Mouse (Mus musculus): ENCODE measurements around the gene Ccdc77. TPM values are rescaled to one million over a fixed set of nuclear protein-coding genes. Genes with fewer than 3 reads are reported as not detected.
"Not testable (repeated sequence)": the region's sequence is repeated elsewhere in the genome, so short reads cannot be mapped to it uniquely, and the experiment has no call there.

Gene Ccdc77
- polyA plus RNA-seq, 1 experiment from 2014 or later: 29.2 TPM

DNA sequence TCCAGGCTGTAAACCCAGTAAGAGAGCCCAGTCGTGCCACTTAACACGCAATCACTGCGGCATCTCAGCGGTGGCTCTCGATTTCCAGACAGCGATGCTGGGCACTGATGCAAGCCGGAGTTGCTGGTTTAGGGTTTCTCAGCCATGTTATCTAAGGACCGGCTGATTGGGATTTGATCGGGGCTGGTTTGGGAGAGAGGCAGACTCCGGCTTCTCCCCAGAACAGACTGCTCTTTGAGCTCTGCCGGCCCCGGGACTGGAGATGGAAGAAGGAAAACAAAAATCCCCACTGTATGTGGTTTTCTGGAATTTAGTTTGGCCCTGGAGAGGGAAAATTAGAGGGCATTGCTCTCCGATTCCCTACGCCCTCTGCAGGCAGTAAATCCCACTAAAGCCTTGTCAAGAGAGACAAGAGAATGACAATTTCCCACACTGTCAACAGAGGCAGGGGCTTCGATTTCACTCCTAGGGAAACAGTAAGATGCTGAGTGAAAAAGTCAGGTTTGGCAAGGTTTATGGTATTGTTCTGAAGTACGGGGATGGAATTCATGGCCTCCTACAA, 61.3 kb downstream of the Ccdc77 start:
- Histone ChIP-seq H3K4me2 (ENCODE audit: low read depth, severe bottlenecking) (peak overlapping the region; percentile 7; the same call in 1 of the 2 replicates), H3K4me3 (ENCODE audit: low read depth, low read length) (no peak overlapping the region), H3K36me3 (ENCODE audit: control insufficient read depth, insufficient read depth, low read length) (no peaks in the 10 kb centered on the region), H3K9ac (ENCODE audit: low read length) (no peak overlapping the region), H3K9me3 (ENCODE audit: control insufficient read depth, low read length) (no peaks in the 10 kb centered on the region), H3K4me1 (ENCODE audit: control insufficient read depth, insufficient read depth, low read length) (no peaks in the 10 kb centered on the region), H3K27ac (replicated peaks; ENCODE audit: low read depth, low read length) (no peak overlapping the region), H3K27me3 (ENCODE audit: control insufficient read depth, insufficient read depth, low read length) (no peaks in the 10 kb centered on the region)
- DNase-seq (ENCODE audit: low spot score): peak; percentile 37
- 25% methylated on average over 16 of the region's 16 CpGs for WGBS
- ATAC-seq (ENCODE audit: insufficient number of reproducible peaks, low FRiP score, low TSS enrichment, low read depth): no peak

DNA sequence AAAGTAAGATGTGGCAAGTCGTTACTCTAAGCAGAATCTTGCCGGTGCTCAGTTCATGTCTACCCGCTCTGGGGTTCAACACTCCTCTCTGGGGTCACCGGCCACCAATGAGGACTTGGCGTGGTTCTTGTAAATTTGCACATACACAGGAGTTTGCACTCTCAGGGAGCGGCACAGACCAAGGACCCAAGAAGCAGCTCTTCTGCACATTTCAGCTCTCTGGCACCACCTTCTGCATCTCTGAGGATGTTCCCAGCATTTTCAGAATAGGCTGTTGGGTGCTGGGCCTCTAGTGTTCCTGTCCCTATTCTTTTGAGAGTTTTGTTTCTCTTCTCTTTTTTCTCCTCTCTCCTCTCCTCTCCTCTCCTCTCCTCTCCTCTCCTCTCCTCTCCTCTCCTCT, 63.0 kb downstream of the Ccdc77 start:
- 21% methylated on average over 6 of the region's 6 CpGs for WGBS

GRCm38 (mm10) chr6:120296589-120296988, 67.6 kb downstream of the Ccdc77 start:
- 97% methylated on average over 2 of the region's 2 CpGs for WGBS
- not testable (repeated sequence) for DNase-seq (ENCODE audit: low spot score); H3K4me2 ChIP-seq (ENCODE audit: low read depth, severe bottlenecking); ATAC-seq (ENCODE audit: insufficient number of reproducible peaks, low FRiP score, low TSS enrichment, low read depth); H3K9me3 ChIP-seq (ENCODE audit: control insufficient read depth, low read length); H3K9ac ChIP-seq (ENCODE audit: low read length); H3K36me3 ChIP-seq (ENCODE audit: control insufficient read depth, insufficient read depth, low read length); H3K4me1 ChIP-seq (ENCODE audit: control insufficient read depth, insufficient read depth, low read length); H3K4me3 ChIP-seq (ENCODE audit: low read depth, low read length); H3K27ac ChIP-seq (replicated peaks; ENCODE audit: low read depth, low read length)
- peaks cover 22% of the 10 kb centered on the region for H3K27me3 ChIP-seq (ENCODE audit: control insufficient read depth, insufficient read depth, low read length)

More for the DNA sequence above, 63.0 kb downstream of the Ccdc77 start:
- Histone ChIP-seq H3K9me3 (ENCODE audit: control insufficient read depth, low read length) (no peaks in the 10 kb centered on the region), H3K27me3 (ENCODE audit: control insufficient read depth, insufficient read depth, low read length) (no peaks in the 10 kb centered on the region), H3K4me1 (ENCODE audit: control insufficient read depth, insufficient read depth, low read length) (no peaks in the 10 kb centered on the region), H3K36me3 (ENCODE audit: control insufficient read depth, insufficient read depth, low read length) (no peaks in the 10 kb centered on the region), H3K27ac (replicated peaks; ENCODE audit: low read depth, low read length) (no peak overlapping the region), H3K4me3 (ENCODE audit: low read depth, low read length) (no peak overlapping the region), H3K9ac (ENCODE audit: low read length) (no peak overlapping the region), H3K4me2 (ENCODE audit: low read depth, severe bottlenecking) (no peak overlapping the region)
- ATAC-seq (ENCODE audit: insufficient number of reproducible peaks, low FRiP score, low TSS enrichment, low read depth) (0 out of 2 replicates have a peak, but pooled peaks have one; percentile 31), DNase-seq (ENCODE audit: low spot score) (peak; percentile 34)

DNA sequence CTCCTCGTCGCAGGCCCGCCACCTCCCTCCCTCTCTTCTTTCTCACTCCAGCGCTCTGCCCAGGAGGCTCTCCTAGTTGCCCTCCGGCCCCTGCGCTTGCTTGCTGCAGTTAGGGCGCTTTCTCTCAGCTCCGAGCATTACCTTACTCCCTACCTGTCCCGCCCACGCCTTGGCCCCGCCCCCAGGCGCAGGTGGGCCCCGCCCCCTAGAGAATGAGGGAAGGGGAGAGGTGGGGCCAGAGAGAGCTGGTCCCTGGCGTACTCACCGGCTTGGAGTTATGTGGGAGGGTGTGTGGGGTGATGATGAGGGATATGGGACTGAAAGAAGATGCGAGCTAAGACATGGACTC, 69.4 kb downstream of the Ccdc77 start:
- Histone ChIP-seq H3K36me3 (ENCODE audit: control insufficient read depth, insufficient read depth, low read length) (no peaks in the 10 kb centered on the region), H3K27me3 (ENCODE audit: control insufficient read depth, insufficient read depth, low read length) (peaks cover 22% of the 10 kb centered on the region), H3K4me3 (ENCODE audit: low read depth, low read length) (peak overlapping the region; percentile 67), H3K4me1 (ENCODE audit: control insufficient read depth, insufficient read depth, low read length) (0 out of 2 replicates have a peak, but pooled peaks cover 4% of the 10 kb centered on the region), H3K4me2 (ENCODE audit: low read depth, severe bottlenecking) (peak overlapping the region; percentile 98), H3K27ac (replicated peaks; ENCODE audit: low read depth, low read length) (no peak overlapping the region), H3K9me3 (ENCODE audit: control insufficient read depth, low read length) (no peaks in the 10 kb centered on the region), H3K9ac (ENCODE audit: low read length) (peak overlapping the region; percentile 60; the same call in 1 of the 2 replicates)
- under 1% methylated on average over 15 of the region's 16 CpGs for WGBS
- ATAC-seq (ENCODE audit: insufficient number of reproducible peaks, low FRiP score, low TSS enrichment, low read depth): peak; percentile 60
- DNase-seq (ENCODE audit: low spot score): peak; percentile 67

GRCm38 (mm10) chr6:120294056-120294784, 70.0 kb downstream of the Ccdc77 start, which contains the start of the genes D330020A13Rik and B4galnt3:
Gene D330020A13Rik, plus strand, starts transcription at chr6:120294364.
Gene B4galnt3, minus strand, starts transcription at chr6:120294559.
- ATAC-seq (ENCODE audit: insufficient number of reproducible peaks, low FRiP score, low TSS enrichment, low read depth) (peak; percentile 65), DNase-seq (ENCODE audit: low spot score) (peak; percentile 73)
- H3K27me3 ChIP-seq (ENCODE audit: control insufficient read depth, insufficient read depth, low read length): peaks cover 22% of the 10 kb centered on the region
- under 1% methylated on average over 73 of the region's 79 CpGs for WGBS
- H3K4me2 ChIP-seq (ENCODE audit: low read depth, severe bottlenecking): peak within 1 kb of the TSS; percentile 98
- peak within 1 kb of the TSS; percentile 67 for H3K4me3 ChIP-seq (ENCODE audit: low read depth, low read length)
- H3K36me3 ChIP-seq (ENCODE audit: control insufficient read depth, insufficient read depth, low read length): no peaks in the 10 kb centered on the region
- no peak within 1 kb of the TSS for H3K27ac ChIP-seq (replicated peaks; ENCODE audit: low read depth, low read length)
- H3K9ac ChIP-seq (ENCODE audit: low read length): peak within 1 kb of the TSS; percentile 60
- H3K4me1 ChIP-seq (ENCODE audit: control insufficient read depth, insufficient read depth, low read length): 0 out of 2 replicates have a peak, but pooled peaks cover 4% of the 10 kb centered on the region
- H3K9me3 ChIP-seq (ENCODE audit: control insufficient read depth, low read length): no peaks in the 10 kb centered on the region

DNA sequence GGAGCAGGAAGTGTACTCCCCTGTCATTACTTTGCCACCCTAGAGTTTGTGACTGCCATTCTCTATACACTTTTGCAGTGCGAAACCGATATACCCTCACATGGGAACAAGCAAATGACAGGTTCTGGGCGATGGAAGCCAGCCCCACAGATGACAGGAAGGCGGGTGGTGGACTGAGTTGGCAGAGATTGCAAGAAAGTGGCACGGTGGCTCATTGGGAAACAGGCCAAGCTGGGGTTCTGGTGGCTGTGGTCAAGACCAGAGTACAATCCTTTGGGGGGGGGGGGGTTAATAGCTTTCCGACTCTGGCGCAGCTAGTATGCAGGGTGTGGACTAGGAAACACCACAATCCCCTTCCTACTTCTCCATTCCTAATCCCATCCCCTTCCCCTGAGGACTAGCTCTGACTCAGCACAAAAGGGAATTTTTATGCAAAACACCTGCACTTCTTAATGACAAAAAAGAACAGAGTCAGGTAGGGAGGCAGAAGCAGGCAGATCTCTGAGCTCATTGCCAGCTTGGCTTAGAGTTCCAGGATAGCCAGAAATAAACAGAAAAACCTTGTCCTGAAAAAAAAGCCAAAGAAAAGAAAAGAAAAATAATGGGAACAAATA, 72.7 kb downstream of the Ccdc77 start:
- Histone ChIP-seq H3K9me3 (ENCODE audit: control insufficient read depth, low read length) (no peaks in the 10 kb centered on the region), H3K4me1 (ENCODE audit: control insufficient read depth, insufficient read depth, low read length) (0 out of 2 replicates have a peak, but pooled peaks cover 4% of the 10 kb centered on the region), H3K27me3 (ENCODE audit: control insufficient read depth, insufficient read depth, low read length) (peaks cover 22% of the 10 kb centered on the region), H3K36me3 (ENCODE audit: control insufficient read depth, insufficient read depth, low read length) (no peaks in the 10 kb centered on the region), H3K4me2 (ENCODE audit: low read depth, severe bottlenecking) (no peak overlapping the region), H3K9ac (ENCODE audit: low read length) (no peak overlapping the region), H3K4me3 (ENCODE audit: low read depth, low read length) (no peak overlapping the region), H3K27ac (replicated peaks; ENCODE audit: low read depth, low read length) (no peak overlapping the region)
- ATAC-seq (ENCODE audit: insufficient number of reproducible peaks, low FRiP score, low TSS enrichment, low read depth) (no peak), DNase-seq (ENCODE audit: low spot score) (no peak)
- WGBS: 93% methylated on average over 7 of the region's 7 CpGs

GRCm38 (mm10) chr6:120289430-120289829, 74.7 kb downstream of the Ccdc77 start:
- ATAC-seq (ENCODE audit: insufficient number of reproducible peaks, low FRiP score, low TSS enrichment, low read depth): no peak
- Histone ChIP-seq H3K4me3 (ENCODE audit: low read depth, low read length) (no peak overlapping the region), H3K27ac (replicated peaks; ENCODE audit: low read depth, low read length) (no peak overlapping the region), H3K4me2 (ENCODE audit: low read depth, severe bottlenecking) (no peak overlapping the region), H3K4me1 (ENCODE audit: control insufficient read depth, insufficient read depth, low read length) (no peaks in the 10 kb centered on the region), H3K27me3 (ENCODE audit: control insufficient read depth, insufficient read depth, low read length) (peaks cover 13% of the 10 kb centered on the region), H3K9ac (ENCODE audit: low read length) (no peak overlapping the region), H3K36me3 (ENCODE audit: control insufficient read depth, insufficient read depth, low read length) (no peaks in the 10 kb centered on the region), H3K9me3 (ENCODE audit: control insufficient read depth, low read length) (no peaks in the 10 kb centered on the region)
- WGBS: 87% methylated on average over 4 of the region's 4 CpGs
- no peak for DNase-seq (ENCODE audit: low spot score)

DNA sequence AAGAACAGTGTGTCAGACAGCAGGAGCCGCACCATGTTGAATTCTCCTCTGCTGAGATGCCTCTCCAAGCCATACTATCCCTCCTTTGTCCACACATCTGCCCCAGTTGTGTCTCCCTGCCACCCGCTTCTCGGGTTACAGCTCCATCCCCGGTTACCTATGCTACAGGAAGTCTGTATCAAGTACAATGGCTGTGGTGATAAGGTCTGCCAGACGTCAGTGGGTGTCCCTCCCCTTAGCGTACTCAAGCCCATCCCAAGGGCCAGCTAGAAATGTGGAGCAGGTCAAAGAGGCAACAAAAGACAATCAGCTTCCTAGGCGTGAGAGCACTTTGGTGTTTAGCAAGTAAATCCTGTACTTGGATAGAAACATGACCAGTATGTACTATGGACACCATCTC, 75.6 kb downstream of the Ccdc77 start:
- WGBS: 43% methylated on average over 7 of the region's 7 CpGs
- Histone ChIP-seq H3K4me3 (ENCODE audit: low read depth, low read length) (no peak overlapping the region), H3K36me3 (ENCODE audit: control insufficient read depth, insufficient read depth, low read length) (no peaks in the 10 kb centered on the region), H3K27ac (replicated peaks; ENCODE audit: low read depth, low read length) (no peak overlapping the region), H3K4me2 (ENCODE audit: low read depth, severe bottlenecking) (no peak overlapping the region), H3K9ac (ENCODE audit: low read length) (no peak overlapping the region), H3K4me1 (ENCODE audit: control insufficient read depth, insufficient read depth, low read length) (no peaks in the 10 kb centered on the region), H3K9me3 (ENCODE audit: control insufficient read depth, low read length) (no peaks in the 10 kb centered on the region), H3K27me3 (ENCODE audit: control insufficient read depth, insufficient read depth, low read length) (peaks cover 8% of the 10 kb centered on the region)
- ATAC-seq (ENCODE audit: insufficient number of reproducible peaks, low FRiP score, low TSS enrichment, low read depth) (no peak), DNase-seq (ENCODE audit: low spot score) (no peak)

Measured in limb, embryonic 11.5 days (tissue).